ENCODE assay signal across 17 mouse cellular contexts in genomic region chr2:80771176-80771575, GRCm38 (mm10).
DNase-seq lines count a peak whose midpoint lies in the region; ATAC-seq lines count a peak whose summit lies in the region.
"Had no signal": no experiment of that assay in that cellular context is flagged by ENCODE, and none has a peak within 500 bp of the region (broad histone marks: within the 10 kb centered on the region; RNA-seq: fewer than 3 reads in every experiment).

No protein-coding gene starts in this region.

- no peak overlapping the region for H3K9ac ChIP-seq in kidney, embryonic 16.5 days (replicated peaks; ENCODE audit: low read length)
- no peak overlapping the region for H3K9ac ChIP-seq in kidney, embryonic 14.5 days (ENCODE audit: low read depth, low read length)
- H3K9ac ChIP-seq: forebrain, embryonic 15.5 days; liver, embryonic 12.5 days had no signal

- no peak overlapping the region for H3K4me2 ChIP-seq in kidney, embryonic 16.5 days (replicated peaks; ENCODE audit: low read depth, low read length)
- H3K4me2 ChIP-seq in kidney, embryonic 14.5 days (replicated peaks; ENCODE audit: low read depth, low read length), result no peak overlapping the region
- H3K4me2 ChIP-seq: forebrain, embryonic 15.5 days; liver, embryonic 12.5 days had no signal

- peaks cover 7% of the 10 kb centered on the region; the same call in 1 of the 2 replicates for H3K4me1 ChIP-seq in kidney, embryonic 16.5 days (ENCODE audit: insufficient read depth, low read length)
- H3K4me1 ChIP-seq in kidney, embryonic 14.5 days (ENCODE audit: control insufficient read depth, insufficient read depth, low read length), result no peaks in the 10 kb centered on the region
- H3K4me1 ChIP-seq: liver, embryonic 12.5 days had no signal

- H3K4me3 ChIP-seq in kidney, embryonic 16.5 days (ENCODE audit: low read length), result no peak overlapping the region
- H3K4me3 ChIP-seq in kidney, embryonic 14.5 days (ENCODE audit: low read length), result no peak overlapping the region
- H3K4me3 ChIP-seq: erythroblast, embryonic 14.5 days; forebrain, embryonic 15.5 days; heart, adult 2 months; liver, embryonic 12.5 days had no signal

- no peaks in the 10 kb centered on the region for H3K9me3 ChIP-seq in kidney, embryonic 16.5 days (ENCODE audit: low read length)
- no peaks in the 10 kb centered on the region for H3K9me3 ChIP-seq in kidney, embryonic 14.5 days (ENCODE audit: control insufficient read depth, low read length)
- H3K9me3 ChIP-seq: forebrain, embryonic 15.5 days; liver, embryonic 12.5 days had no signal

- peak; percentile 65; the same call in 1 of the 2 replicates for ATAC-seq in kidney, embryonic 16.5 days (ENCODE audit: low FRiP score, low TSS enrichment)
- ATAC-seq in kidney, embryonic 14.5 days (ENCODE audit: low FRiP score, low TSS enrichment), result no peak
- ATAC-seq: forebrain, embryonic 15.5 days; hindbrain, embryonic 16.5 days; liver, embryonic 12.5 days had no signal

- peak; percentile 36 to 64 for DNase-seq in cerebellum, postnatal 14 days
- no peak for DNase-seq in cerebellum, adult 18-20 months
- peak; percentile 8 for DNase-seq in right cerebral cortex, adult 18-20 months
- no peak for DNase-seq in right cerebral cortex, postnatal 36 days (ENCODE audit: low spot score in 2 of 2)
- peak; percentile 41 for DNase-seq in mesoderm, embryonic 11.5 days (ENCODE audit: low read depth, low spot score)
- no peak for DNase-seq in adrenal gland, postnatal 10 days
- DNase-seq: B cell, adult 2 months; heart, adult 2 months; heart, postnatal 36 days; thymus, postnatal 36 days had no signal

- no peaks in the 10 kb centered on the region for H3K27me3 ChIP-seq in kidney, embryonic 16.5 days (ENCODE audit: insufficient read depth, low read length)
- no peaks in the 10 kb centered on the region for H3K27me3 ChIP-seq in kidney, embryonic 14.5 days (ENCODE audit: control insufficient read depth, insufficient read depth, low read length)
- H3K27me3 ChIP-seq: forebrain, embryonic 15.5 days; liver, embryonic 12.5 days had no signal

- H3K27ac ChIP-seq in kidney, embryonic 16.5 days (ENCODE audit: low read length), result no peak overlapping the region
- no peak overlapping the region for H3K27ac ChIP-seq in kidney, embryonic 14.5 days (ENCODE audit: low read depth, low read length)
- H3K27ac ChIP-seq: forebrain, embryonic 15.5 days; heart, adult 2 months; liver, embryonic 12.5 days; stomach, postnatal 0 days had no signal

- H3K36me3 ChIP-seq in kidney, embryonic 16.5 days (ENCODE audit: insufficient read depth, low read length), result no peaks in the 10 kb centered on the region
- no peaks in the 10 kb centered on the region for H3K36me3 ChIP-seq in kidney, embryonic 14.5 days (ENCODE audit: control insufficient read depth, insufficient read depth, low read length)
- H3K36me3 ChIP-seq: forebrain, embryonic 15.5 days; liver, embryonic 12.5 days had no signal

- whole genome bisulfite sequencing in kidney, embryonic 16.5 days, result 45% methylated on average over 5 of the region's 5 CpGs
- WGBS in kidney, embryonic 14.5 days, result 46% methylated on average over 5 of the region's 5 CpGs

Comparison
In these comparisons a context has a peak if more than half of its experiments do, and no peak if none do; other contexts are left out.
1. DNase-seq: peak in cerebellum, postnatal 14 days (2 of 2), right cerebral cortex, adult 18-20 months (single experiment) and mesoderm, embryonic 11.5 days (single experiment); none in cerebellum, adult 18-20 months (0 of 2), right cerebral cortex, postnatal 36 days (0 of 2) and adrenal gland, postnatal 10 days (single experiment).